Mouse (Mus musculus): Measurements from ENCODE around the gene Grm1. TPM values are rescaled to one million over a fixed set of nuclear protein-coding genes. Genes with fewer than 3 reads are reported as not detected.

The Grm1 gene
- 0.60 and 1.2 TPM in 2 replicates for polyA plus RNA-seq (2012; rRNA removed)

- peak; percentile 1 for DNase-seq
- no peaks in the 10 kb centered on the region; the same call in 1 of the 2 replicates for H3K27me3 ChIP-seq (ENCODE audit: control insufficient read depth, insufficient read depth, low read length)
- H3K27ac ChIP-seq (ENCODE audit: control insufficient read depth, insufficient read depth, low read length) = no peak within 1 kb of the TSS
Observed at GRCm38 (mm10) chr10:11081611-11082398, at the start of gene Grm1. Gene Grm1, minus strand, starts transcription at chr10:11082356.

GRCm38 (mm10) chr10:11121781-11122180 is 39.6 kb upstream of the Grm1 start:
- H3K4me3 ChIP-seq (ENCODE audit: control insufficient read depth, insufficient read depth, low read length) = no peak overlapping the region
- no peak for DNase-seq
- no peaks in the 10 kb centered on the region for H3K4me1 ChIP-seq (replicated peaks; ENCODE audit: control insufficient read depth, insufficient read depth, low read length)
- H3K36me3 ChIP-seq (ENCODE audit: control insufficient read depth, insufficient read depth, low read length) = no peaks in the 10 kb centered on the region
- no peak overlapping the region for H3K27ac ChIP-seq (ENCODE audit: control insufficient read depth, insufficient read depth, low read length)
- WGBS = 100% methylated on average over 2 of the region's 2 CpGs
- TF ChIP-seq CTCF (IDR thresholded peaks at IDR 0.05; ENCODE audit: borderline replicate concordance, control insufficient read depth, extremely low read depth, insufficient read depth, low read length, poor library complexity) (no peak), POLR2A (IDR thresholded peaks at IDR 0.05; ENCODE audit: control insufficient read depth, extremely low read depth, insufficient read depth, low read length, poor library complexity) (no peak)
- no peaks in the 10 kb centered on the region for H3K27me3 ChIP-seq (ENCODE audit: control insufficient read depth, insufficient read depth, low read length)

More at GRCm38 (mm10) chr10:11081611-11082398, at the start of gene Grm1:
- WGBS = 13% methylated on average over 32 of the region's 32 CpGs
- Histone ChIP-seq H3K4me1 (replicated peaks; ENCODE audit: control insufficient read depth, insufficient read depth, low read length) (no peaks in the 10 kb centered on the region), H3K4me3 (ENCODE audit: control insufficient read depth, insufficient read depth, low read length) (no peak within 1 kb of the TSS), H3K36me3 (ENCODE audit: control insufficient read depth, insufficient read depth, low read length) (no peaks in the 10 kb centered on the region)
- TF ChIP-seq CTCF (IDR thresholded peaks at IDR 0.05; ENCODE audit: borderline replicate concordance, control insufficient read depth, extremely low read depth, insufficient read depth, low read length, poor library complexity) = no peak

GRCm38 (mm10) chr10:11098475-11099044 is 16.4 kb upstream of the Grm1 start:
- Histone ChIP-seq H3K4me1 (replicated peaks; ENCODE audit: control insufficient read depth, insufficient read depth, low read length) (no peaks in the 10 kb centered on the region), H3K27me3 (ENCODE audit: control insufficient read depth, insufficient read depth, low read length) (no peaks in the 10 kb centered on the region), H3K4me3 (ENCODE audit: control insufficient read depth, insufficient read depth, low read length) (no peak overlapping the region), H3K36me3 (ENCODE audit: control insufficient read depth, insufficient read depth, low read length) (no peaks in the 10 kb centered on the region), H3K27ac (ENCODE audit: control insufficient read depth, insufficient read depth, low read length) (no peak overlapping the region)
- TF ChIP-seq POLR2A (IDR thresholded peaks at IDR 0.05; ENCODE audit: control insufficient read depth, extremely low read depth, insufficient read depth, low read length, poor library complexity) (no peak), CTCF (IDR thresholded peaks at IDR 0.05; ENCODE audit: borderline replicate concordance, control insufficient read depth, extremely low read depth, insufficient read depth, low read length, poor library complexity) (no peak)
- DNase-seq = no peak
- 94% methylated on average over 4 of the region's 4 CpGs for WGBS

- H3K4me3 ChIP-seq (ENCODE audit: control insufficient read depth, insufficient read depth, low read length) = no peak overlapping the region
- WGBS = 77% methylated on average over 3 of the region's 3 CpGs
- TF ChIP-seq CTCF (IDR thresholded peaks at IDR 0.05; ENCODE audit: borderline replicate concordance, control insufficient read depth, extremely low read depth, insufficient read depth, low read length, poor library complexity) (no peak), POLR2A (IDR thresholded peaks at IDR 0.05; ENCODE audit: control insufficient read depth, extremely low read depth, insufficient read depth, low read length, poor library complexity) (no peak)
Observed at GRCm38 (mm10) chr10:11086348-11086747, 4.2 kb upstream of the Grm1 start.

GRCm38 (mm10) chr10:11080725-11081610 is 1.2 kb downstream of the Grm1 start:
- Histone ChIP-seq H3K36me3 (ENCODE audit: control insufficient read depth, insufficient read depth, low read length) (no peaks in the 10 kb centered on the region), H3K4me3 (ENCODE audit: control insufficient read depth, insufficient read depth, low read length) (no peak overlapping the region), H3K27ac (ENCODE audit: control insufficient read depth, insufficient read depth, low read length) (no peak overlapping the region), H3K27me3 (ENCODE audit: control insufficient read depth, insufficient read depth, low read length) (no peaks in the 10 kb centered on the region; the same call in 1 of the 2 replicates), H3K4me1 (replicated peaks; ENCODE audit: control insufficient read depth, insufficient read depth, low read length) (no peaks in the 10 kb centered on the region)
- TF ChIP-seq POLR2A (IDR thresholded peaks at IDR 0.05; ENCODE audit: control insufficient read depth, extremely low read depth, insufficient read depth, low read length, poor library complexity) (no peak), CTCF (IDR thresholded peaks at IDR 0.05; ENCODE audit: borderline replicate concordance, control insufficient read depth, extremely low read depth, insufficient read depth, low read length, poor library complexity) (no peak)
- 17% methylated on average over 25 of the region's 25 CpGs for WGBS
- DNase-seq = no peak

More at GRCm38 (mm10) chr10:11086348-11086747, 4.2 kb upstream of the Grm1 start:
- Histone ChIP-seq H3K36me3 (ENCODE audit: control insufficient read depth, insufficient read depth, low read length) (no peaks in the 10 kb centered on the region), H3K27me3 (ENCODE audit: control insufficient read depth, insufficient read depth, low read length) (no peaks in the 10 kb centered on the region), H3K4me1 (replicated peaks; ENCODE audit: control insufficient read depth, insufficient read depth, low read length) (no peaks in the 10 kb centered on the region), H3K27ac (ENCODE audit: control insufficient read depth, insufficient read depth, low read length) (no peak overlapping the region)
- DNase-seq = no peak
